Mouse (Mus musculus) bone marrow, adult 2 months (tissue): ENCODE results near the gene Acot4.
"Not testable (repeated sequence)": the region's sequence is repeated elsewhere in the genome, so short reads cannot be mapped to it uniquely, and the experiment has no call there.

Experiments used
- CTCF ChIP-seq: fragments of 200-500 bp; IDR thresholded peaks from 2 replicates; pipeline ENCODE4 v1.5.1; 2011; ENCODE audit warnings: low read length, control low read depth; ENCODE audit not compliant: control insufficient read depth, insufficient read depth
- POLR2A ChIP-seq: fragments of 200-500 bp; IDR thresholded peaks from 2 replicates; pipeline ENCODE4 v1.6.1; 2011; ENCODE audit warnings: low read depth, mild to moderate bottlenecking, control low read depth, low read length, borderline replicate concordance; ENCODE audit not compliant: control insufficient read depth

- TF ChIP-seq CTCF, POLR2A: not testable (repeated sequence)
Measured at GRCm38 (mm10) chr12:84029043-84029442, 9.1 kb upstream of the Acot4 start.
